Mouse (Mus musculus) limb, embryonic 10.5 days (tissue): ENCODE data around the gene Cobl. TPM values are rescaled to one million over a fixed set of nuclear protein-coding genes. Genes with fewer than 3 reads are reported as not detected.

ENCODE experiments used
- DNase-seq: peaks from one replicate; pipeline ENCODE4 v3.0.0-alpha.2; 2017; ENCODE audit warnings: low spot score
- H3K27ac ChIP-seq: fragments of 300-500 bp; sonication (generic); 2 replicates; pipeline ENCODE4 v1.5.1; 2016; ENCODE audit warnings: mild to moderate bottlenecking
- H3K27me3 ChIP-seq: fragments of 300-500 bp; sonication (generic); 2 replicates; pipeline ENCODE4 v1.6.1; 2016; ENCODE audit warnings: low read depth, mild to moderate bottlenecking; ENCODE audit not compliant: poor library complexity, severe bottlenecking
- H3K36me3 ChIP-seq: fragments of 300-500 bp; sonication (generic); 2 replicates; pipeline ENCODE4 v1.6.1; 2016; ENCODE audit warnings: mild to moderate bottlenecking, moderate library complexity
- H3K4me1 ChIP-seq: fragments of 300-500 bp; sonication (generic); 2 replicates; pipeline ENCODE4 v1.6.1; 2016
- H3K4me3 ChIP-seq: fragments of 300-500 bp; sonication (generic); 2 replicates; pipeline ENCODE4 v1.5.1; 2016; ENCODE audit warnings: mild to moderate bottlenecking, moderate library complexity
- H3K9me3 ChIP-seq: fragments of 300-500 bp; sonication (generic); replicated peaks from 2 replicates; pipeline ENCODE4 v1.6.1; 2016; ENCODE audit warnings: mild to moderate bottlenecking
- WGBS: fragments of 180-500 bp; shearing (Covaris S2); methylation state at CpG from one replicate; pipeline ENCODE4 v1.1.7; 2016; 5-methylcytosine and 5-hydroxymethylcytosine counted together
- polyA plus RNA-seq: library from polyadenylated mRNA; unstranded; fragments of >200 nt; fragmentation: Nextera tagmentation; extraction: Ambion mirVana; gene quantifications from 2 replicates; pipeline ENCODE4 v1.2.1, GENCODE M21; 2016

Cobl gene
- 0.58 and 0.64 TPM in 2 replicates for polyA plus RNA-seq

DNA sequence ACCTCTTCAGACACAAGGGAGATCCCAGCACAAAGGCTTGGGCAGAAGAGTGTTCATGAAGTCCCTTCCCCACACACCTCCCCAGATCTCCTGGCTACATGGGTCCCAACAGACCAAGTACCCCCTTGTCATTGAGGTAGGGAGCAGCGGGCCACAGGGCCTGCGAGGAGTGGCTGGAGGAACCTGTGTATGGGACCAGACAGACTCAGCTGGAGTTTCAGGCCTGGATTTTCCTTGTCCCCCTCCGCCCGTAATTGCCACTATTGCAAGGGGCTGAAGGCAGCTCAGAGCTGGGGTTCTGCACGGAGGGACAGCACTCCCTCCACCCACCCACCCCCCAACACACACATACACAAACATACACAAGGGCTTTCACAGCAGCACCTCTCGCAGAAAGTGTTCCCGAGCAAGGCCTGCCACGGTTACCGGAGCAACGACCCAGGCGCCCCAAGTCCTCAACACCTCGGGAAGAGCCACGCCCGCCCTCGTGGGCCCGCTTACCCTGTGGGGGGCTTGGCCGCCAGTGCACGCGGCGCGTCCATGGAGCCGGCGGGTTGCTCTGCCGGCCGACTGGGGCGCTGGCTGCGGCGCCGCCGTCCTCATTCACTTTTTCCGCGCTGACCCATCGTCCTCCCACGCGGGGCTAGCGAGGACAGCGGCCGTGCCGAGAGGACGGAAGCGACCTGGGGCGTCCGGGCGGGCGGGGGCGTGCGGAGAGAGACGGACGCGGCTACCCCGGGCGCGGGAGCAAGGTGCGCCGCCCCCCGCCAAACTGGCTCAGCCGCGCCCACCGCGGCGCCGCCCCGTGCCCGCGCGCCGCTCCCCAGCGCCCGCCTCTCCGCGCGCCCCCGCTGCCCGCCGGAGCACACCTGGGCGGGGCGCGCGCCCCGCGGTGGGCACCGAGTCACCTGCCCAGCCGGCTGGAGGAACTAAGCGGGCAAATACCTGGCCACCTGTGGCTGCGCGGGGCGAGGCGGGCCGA, at the start of gene Cobl:
Gene Cobl, minus strand, starts transcription at position 780 of the 982 bp plus-strand sequence.
- H3K27me3 ChIP-seq: peaks cover 52% of the 10 kb centered on the region
- no peaks in the 10 kb centered on the region for H3K36me3 ChIP-seq
- peak within 1 kb of the TSS; percentile 50; the same call in 1 of the 2 replicates for H3K27ac ChIP-seq
- WGBS: under 1% methylated on average over 89 of the region's 89 CpGs
- H3K4me1 ChIP-seq: 0 out of 2 replicates have a peak, but pooled peaks cover 4% of the 10 kb centered on the region
- H3K4me3 ChIP-seq: peak within 1 kb of the TSS; percentile 72
- DNase-seq: peak; percentile 53
- no peaks in the 10 kb centered on the region for H3K9me3 ChIP-seq

DNA sequence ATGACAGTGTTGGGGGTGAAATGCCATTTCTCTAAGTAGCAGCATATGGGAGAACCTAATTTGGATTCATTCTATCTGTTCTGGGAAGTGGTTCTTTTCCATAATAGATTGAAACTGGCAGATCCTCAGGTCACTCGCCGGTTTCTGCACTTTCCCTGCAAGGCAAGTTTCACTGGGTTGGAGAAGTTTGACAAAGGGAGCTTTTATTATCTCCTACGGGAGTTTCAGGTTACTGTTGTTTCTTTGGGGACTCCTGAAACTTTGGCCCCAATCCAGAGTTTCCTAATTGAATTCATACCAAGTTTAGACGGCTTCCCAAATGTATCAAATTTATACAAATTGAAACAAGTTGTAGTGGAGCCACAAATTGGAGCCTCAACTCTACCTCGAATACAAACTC, 49.0 kb upstream of the Cobl start:
- Histone ChIP-seq H3K27me3 (no peaks in the 10 kb centered on the region), H3K27ac (no peak overlapping the region), H3K4me3 (no peak overlapping the region), H3K4me1 (peaks cover 5% of the 10 kb centered on the region; the same call in 1 of the 2 replicates), H3K36me3 (no peaks in the 10 kb centered on the region), H3K9me3 (no peaks in the 10 kb centered on the region)
- DNase-seq: no peak
- 61% methylated on average over 5 of the region's 5 CpGs for WGBS

DNA sequence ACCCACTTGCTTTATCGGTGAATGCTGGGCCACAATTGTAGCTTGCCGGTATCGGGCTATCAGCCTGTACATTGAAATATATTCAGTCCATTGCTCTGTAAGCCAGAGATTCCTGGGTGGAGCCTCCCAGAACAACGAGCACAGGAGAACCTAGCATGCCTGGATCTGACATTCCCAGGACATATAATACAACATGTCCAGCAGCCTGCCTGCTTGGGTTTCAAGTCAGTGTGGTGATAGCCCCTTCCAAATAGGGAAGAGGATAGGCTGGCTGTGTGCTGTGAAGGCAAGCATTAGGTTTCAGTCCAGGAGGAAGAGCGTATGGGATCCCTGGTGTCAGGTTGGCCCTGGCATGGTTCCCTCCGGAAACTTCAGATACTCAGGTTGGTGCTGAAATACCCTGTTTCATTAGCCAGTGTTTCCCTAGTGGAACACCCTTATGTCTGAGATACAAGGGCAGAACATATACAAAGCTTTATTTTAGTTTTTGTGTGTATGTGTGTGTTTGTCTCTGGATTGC, 41.7 kb upstream of the Cobl start:
- no peak for DNase-seq
- Histone ChIP-seq H3K4me3 (no peak overlapping the region), H3K27ac (no peak overlapping the region), H3K36me3 (no peaks in the 10 kb centered on the region), H3K4me1 (no peaks in the 10 kb centered on the region), H3K27me3 (no peaks in the 10 kb centered on the region), H3K9me3 (no peaks in the 10 kb centered on the region)
- WGBS: 90% methylated on average over 6 of the region's 6 CpGs

DNA sequence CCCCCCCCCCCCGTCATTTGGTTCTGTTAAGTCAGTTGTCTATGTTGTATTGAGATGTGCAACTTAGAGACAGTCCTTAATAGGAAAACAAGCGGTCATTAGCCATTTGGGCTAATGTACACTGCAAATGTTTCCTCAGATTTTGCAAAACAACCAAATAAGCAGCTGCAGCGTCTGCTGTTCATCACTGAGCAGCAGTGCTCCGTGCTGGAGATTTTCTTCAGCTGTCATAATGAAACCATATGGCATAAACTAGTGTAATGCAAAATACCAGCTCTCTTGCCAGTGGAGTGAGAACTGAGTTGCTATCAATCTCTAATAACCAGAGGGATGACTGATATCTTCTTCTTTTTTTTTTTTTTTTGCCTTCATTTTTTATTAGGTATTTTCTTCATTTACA, 39.0 kb upstream of the Cobl start:
- H3K4me1 ChIP-seq: no peaks in the 10 kb centered on the region
- no peaks in the 10 kb centered on the region for H3K27me3 ChIP-seq
- no peak for DNase-seq
- no peaks in the 10 kb centered on the region for H3K36me3 ChIP-seq
- no peak overlapping the region for H3K27ac ChIP-seq
- H3K9me3 ChIP-seq: no peaks in the 10 kb centered on the region
- H3K4me3 ChIP-seq: no peak overlapping the region
- 84% methylated on average over 4 of the region's 4 CpGs for WGBS

DNA sequence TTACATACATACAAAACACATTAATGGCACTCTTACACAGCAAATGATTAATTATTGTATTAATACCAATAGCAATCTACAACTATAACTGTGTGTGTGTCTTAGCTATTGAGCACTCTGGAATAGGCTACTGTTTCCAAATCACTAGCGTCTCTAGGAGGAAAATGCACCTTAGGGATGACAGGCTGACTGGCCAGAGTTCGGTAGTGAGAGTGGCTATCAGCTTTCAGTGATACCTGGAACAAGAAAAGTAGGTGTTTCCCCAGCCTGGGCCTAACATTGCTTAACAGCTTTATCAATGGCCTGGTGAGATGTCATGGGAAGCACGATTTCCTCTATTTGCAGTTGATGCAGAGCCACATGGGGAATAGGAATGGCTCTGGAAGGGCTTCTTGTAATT, 37.0 kb upstream of the Cobl start:
- DNase-seq: no peak
- no peaks in the 10 kb centered on the region for H3K4me1 ChIP-seq
- H3K9me3 ChIP-seq: no peaks in the 10 kb centered on the region
- 85% methylated on average over 3 of the region's 3 CpGs for WGBS
- no peak overlapping the region for H3K27ac ChIP-seq
- H3K27me3 ChIP-seq: no peaks in the 10 kb centered on the region
- no peaks in the 10 kb centered on the region for H3K36me3 ChIP-seq
- no peak overlapping the region for H3K4me3 ChIP-seq

DNA sequence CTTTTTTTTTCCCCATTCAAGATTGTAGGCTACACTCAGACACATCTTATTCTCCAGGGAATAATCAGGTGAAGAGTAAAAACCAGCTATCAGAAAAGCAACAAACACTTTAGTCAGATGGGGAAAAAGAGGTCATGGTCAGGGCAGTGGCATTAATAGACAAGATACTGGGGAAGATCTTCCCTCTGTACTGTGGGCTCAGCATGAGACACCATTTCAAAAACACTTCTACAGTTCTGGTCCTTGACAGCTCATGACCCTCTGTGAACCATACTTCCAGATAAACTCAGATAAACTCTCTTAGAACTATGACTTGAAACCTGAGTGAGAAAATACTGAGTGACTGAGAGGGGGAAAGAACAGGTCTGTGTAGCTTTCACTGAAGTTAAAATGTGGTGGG, 29.0 kb upstream of the Cobl start:
- Histone ChIP-seq H3K27me3 (no peaks in the 10 kb centered on the region), H3K36me3 (no peaks in the 10 kb centered on the region), H3K27ac (no peak overlapping the region), H3K4me1 (no peaks in the 10 kb centered on the region), H3K4me3 (no peak overlapping the region), H3K9me3 (no peaks in the 10 kb centered on the region)
- DNase-seq: no peak

DNA sequence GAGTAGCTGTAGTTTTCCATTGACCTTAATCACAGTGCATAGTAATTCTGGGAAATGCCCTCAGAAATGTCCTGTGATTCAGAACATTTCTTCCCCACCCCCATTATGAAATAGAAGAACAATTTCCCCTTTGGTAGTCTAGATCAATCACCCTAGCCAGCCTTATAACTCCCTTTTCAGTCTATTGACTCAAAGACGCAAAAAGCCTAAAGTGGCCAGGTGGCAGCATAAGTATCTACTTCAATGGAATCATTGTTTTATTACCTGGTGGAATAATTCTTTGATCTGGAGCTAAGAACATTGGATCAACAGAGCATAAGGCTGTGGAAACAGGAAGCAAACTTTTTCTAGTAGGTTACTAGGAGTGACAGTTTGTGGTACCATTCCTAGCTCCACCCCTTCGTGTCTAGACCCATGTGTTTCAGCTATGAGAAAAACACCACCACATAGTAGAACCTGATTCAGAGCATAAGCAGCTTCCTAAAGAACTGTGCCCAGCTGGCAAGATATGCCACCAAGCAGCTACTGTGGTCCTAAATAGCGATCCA, 15.2 kb upstream of the Cobl start:
- H3K27me3 ChIP-seq: no peaks in the 10 kb centered on the region
- H3K4me3 ChIP-seq: no peak overlapping the region
- H3K9me3 ChIP-seq: no peaks in the 10 kb centered on the region
- 90% methylated on average over 3 of the region's 3 CpGs for WGBS
- H3K4me1 ChIP-seq: no peaks in the 10 kb centered on the region
- H3K36me3 ChIP-seq: no peaks in the 10 kb centered on the region
- DNase-seq: no peak
- H3K27ac ChIP-seq: no peak overlapping the region

DNA sequence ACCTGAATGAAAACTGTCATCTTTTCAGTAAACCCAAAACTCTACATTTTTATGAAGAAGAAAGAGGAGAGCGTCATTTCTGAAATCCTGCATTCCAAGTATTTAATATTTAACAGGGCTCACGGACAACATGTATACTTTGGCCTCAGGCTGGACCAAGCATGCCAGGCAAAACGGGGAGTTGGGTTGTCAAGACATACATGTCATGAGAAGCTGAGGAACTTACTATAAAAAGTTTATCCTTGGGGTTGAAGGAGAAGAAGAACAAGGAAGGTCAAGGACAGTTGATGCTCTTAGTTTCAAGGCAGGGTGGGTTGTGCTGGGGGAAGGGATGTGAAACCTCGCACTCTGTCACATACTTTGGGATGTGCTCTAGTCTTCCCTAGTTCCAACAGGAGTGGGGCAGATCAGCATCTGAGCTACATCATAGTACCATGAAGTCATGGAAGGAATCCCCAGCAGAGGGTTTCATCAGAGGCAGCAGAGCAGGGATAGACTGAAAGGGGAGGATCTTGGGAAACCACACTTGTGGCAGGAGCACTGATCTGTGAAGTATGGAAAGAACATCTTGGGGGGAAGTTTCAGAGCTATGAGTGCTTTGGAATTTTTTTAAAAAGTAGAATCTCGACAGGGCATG, 9.7 kb upstream of the Cobl start:
- H3K36me3 ChIP-seq: no peaks in the 10 kb centered on the region
- no peak overlapping the region for H3K27ac ChIP-seq
- no peaks in the 10 kb centered on the region for H3K27me3 ChIP-seq
- DNase-seq: no peak
- WGBS: 89% methylated on average over 5 of the region's 5 CpGs
- H3K9me3 ChIP-seq: no peaks in the 10 kb centered on the region
- no peak overlapping the region for H3K4me3 ChIP-seq
- H3K4me1 ChIP-seq: no peaks in the 10 kb centered on the region

DNA sequence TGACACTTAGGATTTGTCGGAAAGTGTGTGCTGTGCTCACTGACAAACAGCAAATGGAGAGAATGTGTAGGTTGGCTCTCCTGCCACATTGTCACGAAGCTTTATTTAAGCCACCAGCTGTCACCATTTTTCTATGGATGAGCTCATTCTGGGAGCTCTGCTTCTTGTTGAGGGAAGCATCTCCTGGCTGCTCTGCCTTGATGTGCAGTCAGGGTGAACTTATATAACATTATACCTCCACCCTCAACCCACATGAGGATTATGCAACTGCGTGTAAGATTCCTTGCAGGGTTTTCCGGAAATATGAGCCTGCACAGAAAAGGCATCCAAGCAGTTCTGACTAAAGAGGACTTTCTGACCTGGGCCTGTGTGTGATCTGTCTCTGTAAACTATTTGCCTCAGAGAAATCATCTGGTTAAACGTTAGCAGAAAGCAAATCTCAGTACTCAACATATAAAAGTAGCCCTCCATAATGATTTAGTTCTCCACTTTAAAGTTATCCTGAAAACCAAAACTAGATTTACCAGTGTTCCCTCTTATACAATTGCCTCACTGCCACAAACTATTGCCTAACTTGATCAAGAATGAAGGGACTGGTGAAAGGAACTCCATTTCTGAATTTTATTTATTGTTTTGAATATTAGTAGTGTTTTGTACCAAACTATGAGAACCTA, 9.0 kb upstream of the Cobl start:
- Histone ChIP-seq H3K27me3 (no peaks in the 10 kb centered on the region), H3K4me3 (no peak overlapping the region), H3K9me3 (no peaks in the 10 kb centered on the region), H3K4me1 (no peaks in the 10 kb centered on the region), H3K36me3 (no peaks in the 10 kb centered on the region), H3K27ac (no peak overlapping the region)
- DNase-seq: no peak
- WGBS: 80% methylated on average over 5 of the region's 5 CpGs

DNA sequence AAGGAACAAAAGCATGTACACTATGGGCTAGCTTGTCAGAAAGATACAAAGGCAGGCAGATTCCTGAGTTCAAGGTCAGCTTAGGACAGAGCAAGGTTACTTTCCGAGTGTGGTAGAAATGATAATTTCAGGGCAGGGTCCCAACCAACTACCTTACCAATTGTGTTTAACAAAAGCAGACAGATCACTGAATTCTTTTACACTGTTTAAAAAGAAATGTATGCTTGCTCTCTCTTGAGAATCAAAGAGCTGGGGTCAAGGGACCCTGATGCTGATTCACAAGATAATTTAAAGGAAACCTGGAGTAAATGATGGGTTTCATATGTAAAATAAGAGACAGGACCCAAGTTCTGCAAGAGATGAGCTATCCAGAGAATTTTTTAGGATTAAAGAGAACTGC, 4.9 kb upstream of the Cobl start:
- H3K9me3 ChIP-seq: no peaks in the 10 kb centered on the region
- DNase-seq: no peak
- no peak overlapping the region for H3K27ac ChIP-seq
- no peak overlapping the region for H3K4me3 ChIP-seq
- 87% methylated on average over 1 of the region's 1 CpGs for WGBS
- peaks cover 24% of the 10 kb centered on the region for H3K27me3 ChIP-seq
- H3K36me3 ChIP-seq: no peaks in the 10 kb centered on the region
- H3K4me1 ChIP-seq: no peaks in the 10 kb centered on the region

DNA sequence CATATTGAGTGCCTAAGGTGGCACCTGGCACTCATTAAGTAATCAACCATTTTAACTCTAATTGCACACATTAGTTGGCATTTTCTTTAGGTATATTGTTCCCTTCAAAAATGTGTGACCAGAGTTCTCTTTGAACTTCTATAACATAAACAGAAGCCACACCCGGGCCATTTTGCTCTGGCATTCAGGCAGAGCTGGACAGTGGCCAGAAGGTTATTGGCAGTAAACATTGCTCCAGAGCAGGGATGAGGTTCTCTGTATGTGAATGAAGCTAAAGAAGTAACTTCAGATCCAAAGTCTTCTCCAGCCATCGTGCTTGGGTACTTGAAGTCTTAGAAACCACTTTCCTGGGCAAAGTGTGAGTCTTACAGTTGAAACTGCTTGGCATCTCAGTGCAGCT, 3.9 kb upstream of the Cobl start:
- no peak overlapping the region for H3K27ac ChIP-seq
- DNase-seq: no peak
- no peak overlapping the region for H3K4me3 ChIP-seq
- H3K4me1 ChIP-seq: 0 out of 2 replicates have a peak, but pooled peaks cover 4% of the 10 kb centered on the region
- no peaks in the 10 kb centered on the region for H3K9me3 ChIP-seq
- H3K36me3 ChIP-seq: no peaks in the 10 kb centered on the region
- 77% methylated on average over 2 of the region's 2 CpGs for WGBS
- H3K27me3 ChIP-seq: peaks cover 34% of the 10 kb centered on the region

DNA sequence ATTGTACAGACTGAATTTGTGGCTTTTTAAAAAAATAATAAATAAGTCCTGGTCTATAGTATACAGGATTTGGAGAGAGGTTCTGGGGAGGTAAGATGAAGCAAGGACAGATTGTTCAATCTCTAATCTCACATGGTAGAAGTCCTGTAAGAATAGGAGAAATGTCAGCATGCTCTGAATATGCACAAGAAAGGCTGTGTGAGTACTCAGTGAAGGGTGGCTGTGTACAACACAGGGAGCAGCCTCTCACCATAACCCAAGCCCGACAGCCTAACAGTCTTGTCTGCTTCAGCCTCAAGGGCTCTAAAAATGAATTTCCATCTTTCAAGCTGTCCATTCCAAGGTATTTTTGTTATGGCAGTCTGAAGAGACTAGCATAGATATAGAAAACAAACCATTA, 3.1 kb upstream of the Cobl start:
- WGBS: 92% methylated on average over 1 of the region's 1 CpGs
- DNase-seq: no peak
- 0 out of 2 replicates have a peak, but pooled peaks cover 4% of the 10 kb centered on the region for H3K4me1 ChIP-seq
- no peaks in the 10 kb centered on the region for H3K36me3 ChIP-seq
- H3K27me3 ChIP-seq: peaks cover 42% of the 10 kb centered on the region
- H3K9me3 ChIP-seq: no peaks in the 10 kb centered on the region
- no peak overlapping the region for H3K27ac ChIP-seq
- no peak overlapping the region for H3K4me3 ChIP-seq
